In the genomic region with DNA sequence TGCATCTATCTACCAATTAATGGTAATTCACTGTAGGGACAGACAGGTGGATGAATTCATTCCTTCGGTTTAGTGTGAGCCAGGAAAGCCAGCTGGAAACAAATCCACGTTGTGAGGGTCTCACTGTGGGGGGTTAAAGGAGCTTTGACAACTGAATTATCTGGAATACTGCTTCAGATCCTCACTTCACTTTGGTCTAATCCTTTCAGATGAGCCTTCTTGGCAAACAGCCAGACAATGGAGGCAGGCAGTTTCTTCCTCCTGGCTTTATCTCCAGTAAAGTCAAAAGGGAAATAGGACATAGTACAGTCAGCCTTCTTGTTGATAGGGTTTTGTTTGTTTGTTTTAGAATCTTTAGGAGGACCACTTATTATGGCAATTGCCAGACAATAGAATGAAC, we compare ENCODE assay signal across 14 mouse cellular contexts. TPM values are rescaled to one million over a fixed set of nuclear protein-coding genes. Genes with fewer than 3 reads are reported as not detected.
DNase-seq lines count a peak whose midpoint lies in the region; ATAC-seq and TF ChIP-seq lines count a peak whose summit lies in the region.
"Had no signal": no experiment of that assay in that cellular context is flagged by ENCODE, and none has a peak within 500 bp of the region (broad histone marks: within the 10 kb centered on the region; RNA-seq: fewer than 3 reads in every experiment).

No protein-coding gene starts in this region.

- no peaks in the 10 kb centered on the region for H3K36me3 ChIP-seq in kidney, postnatal 0 days (ENCODE audit: insufficient read depth, low read length)
- no peaks in the 10 kb centered on the region for H3K36me3 ChIP-seq in kidney, embryonic 14.5 days (ENCODE audit: control insufficient read depth, insufficient read depth, low read length)
- H3K36me3 ChIP-seq in midbrain, postnatal 0 days (ENCODE audit: insufficient read depth, low read length), result no peaks in the 10 kb centered on the region
- no peaks in the 10 kb centered on the region for H3K36me3 ChIP-seq in midbrain, embryonic 16.5 days (ENCODE audit: control insufficient read depth, insufficient read depth, low read length)
- H3K36me3 ChIP-seq: liver, embryonic 15.5 days had no signal

- H3K27me3 ChIP-seq in kidney, postnatal 0 days (ENCODE audit: insufficient read depth, low read length), result no peaks in the 10 kb centered on the region
- no peaks in the 10 kb centered on the region for H3K27me3 ChIP-seq in kidney, embryonic 14.5 days (ENCODE audit: control insufficient read depth, insufficient read depth, low read length)
- no peaks in the 10 kb centered on the region for H3K27me3 ChIP-seq in midbrain, postnatal 0 days (ENCODE audit: insufficient read depth, low read length)
- no peaks in the 10 kb centered on the region for H3K27me3 ChIP-seq in midbrain, embryonic 16.5 days (ENCODE audit: control insufficient read depth, insufficient read depth, low read depth, low read length)
- H3K27me3 ChIP-seq: liver, embryonic 15.5 days; megakaryocyte, embryonic 14.5 days had no signal

- ATAC-seq in kidney, postnatal 0 days (replicated peaks; ENCODE audit: low FRiP score, low read depth), result no peak
- no peak for ATAC-seq in kidney, embryonic 14.5 days (ENCODE audit: low FRiP score, low TSS enrichment)
- no peak for ATAC-seq in midbrain, postnatal 0 days (ENCODE audit: low FRiP score)
- ATAC-seq in midbrain, embryonic 16.5 days, result no peak

- H3K4me3 ChIP-seq in kidney, postnatal 0 days (replicated peaks; ENCODE audit: low read depth, low read length), result no peak overlapping the region
- no peak overlapping the region for H3K4me3 ChIP-seq in kidney, embryonic 14.5 days (ENCODE audit: low read length)
- no peak overlapping the region for H3K4me3 ChIP-seq in midbrain, postnatal 0 days (ENCODE audit: low read depth, low read length)
- no peak overlapping the region for H3K4me3 ChIP-seq in midbrain, embryonic 16.5 days (ENCODE audit: low read depth, low read length)
- H3K4me3 ChIP-seq: liver, embryonic 15.5 days; megakaryocyte, embryonic 14.5 days had no signal

- no peak overlapping the region for H3K9ac ChIP-seq in kidney, postnatal 0 days (ENCODE audit: low read depth, low read length)
- no peak overlapping the region for H3K9ac ChIP-seq in kidney, embryonic 14.5 days (ENCODE audit: low read depth, low read length)
- no peak overlapping the region for H3K9ac ChIP-seq in midbrain, postnatal 0 days (replicated peaks; ENCODE audit: low read length, poor library complexity, severe bottlenecking)
- H3K9ac ChIP-seq in midbrain, embryonic 16.5 days (ENCODE audit: low read depth, low read length), result no peak overlapping the region
- H3K9ac ChIP-seq: liver, embryonic 15.5 days had no signal

- no peaks in the 10 kb centered on the region for H3K9me3 ChIP-seq in kidney, postnatal 0 days (replicated peaks; ENCODE audit: low read length)
- H3K9me3 ChIP-seq in kidney, embryonic 14.5 days (ENCODE audit: control insufficient read depth, low read length), result no peaks in the 10 kb centered on the region
- H3K9me3 ChIP-seq in midbrain, postnatal 0 days (ENCODE audit: low read length), result no peaks in the 10 kb centered on the region
- no peaks in the 10 kb centered on the region for H3K9me3 ChIP-seq in midbrain, embryonic 16.5 days (replicated peaks; ENCODE audit: control insufficient read depth, low read length, poor library complexity, severe bottlenecking)
- H3K9me3 ChIP-seq: liver, embryonic 15.5 days had no signal

- intact Hi-C loops in gastrocnemius, postnatal 36 days (cut with DNase I), result no loop called here

- no peak overlapping the region for H3K27ac ChIP-seq in kidney, postnatal 0 days
- H3K27ac ChIP-seq in kidney, embryonic 14.5 days (ENCODE audit: low read depth, low read length), result no peak overlapping the region
- H3K27ac ChIP-seq in midbrain, postnatal 0 days (ENCODE audit: low read depth, low read length), result no peak overlapping the region
- no peak overlapping the region for H3K27ac ChIP-seq in midbrain, embryonic 16.5 days (ENCODE audit: low read length)
- H3K27ac ChIP-seq: liver, embryonic 15.5 days had no signal

- no peak for TF ChIP-seq CTCF in kidney, postnatal 0 days (IDR thresholded peaks at IDR 0.05; ENCODE audit: low read depth)
- no peak for TF ChIP-seq CTCF in midbrain, postnatal 0 days (IDR thresholded peaks at IDR 0.05)

- DNase-seq in cerebellum, postnatal 10 days, result peak; percentile 73 to 75
- no peak for DNase-seq in cerebellum, adult 11 months
- peak; percentile 11 for DNase-seq in kidney, postnatal 0 days (ENCODE audit: low spot score)
- peak; percentile 59 for DNase-seq in midbrain, postnatal 0 days (ENCODE audit: low spot score)
- peak; percentile 87 for DNase-seq in retina, postnatal 1 day
- DNase-seq in gastrocnemius, postnatal 36 days, result no peak
- DNase-seq: gastrocnemius, postnatal 25 days; layer of hippocampus, adult 9-11 months; right cerebral cortex, adult 18-20 months; thymus, adult 2 months had no signal

- 26% methylated on average over 2 of the region's 2 CpGs for WGBS in kidney, postnatal 0 days
- 34% methylated on average over 2 of the region's 2 CpGs for WGBS in kidney, embryonic 14.5 days
- 3% methylated on average over 2 of the region's 2 CpGs for WGBS in midbrain, postnatal 0 days
- 2% methylated on average over 2 of the region's 2 CpGs for WGBS in midbrain, embryonic 16.5 days

- no peaks in the 10 kb centered on the region for H3K4me1 ChIP-seq in kidney, postnatal 0 days (replicated peaks; ENCODE audit: insufficient read depth, low read length)
- 0 out of 2 replicates have a peak, but pooled peaks cover 3% of the 10 kb centered on the region for H3K4me1 ChIP-seq in kidney, embryonic 14.5 days (ENCODE audit: control insufficient read depth, insufficient read depth, low read length)
- no peaks in the 10 kb centered on the region for H3K4me1 ChIP-seq in midbrain, postnatal 0 days (ENCODE audit: insufficient read depth, low read length)
- H3K4me1 ChIP-seq in midbrain, embryonic 16.5 days (ENCODE audit: control insufficient read depth, insufficient read depth, low read length), result 0 out of 2 replicates have a peak, but pooled peaks cover 4% of the 10 kb centered on the region
- H3K4me1 ChIP-seq: liver, embryonic 15.5 days had no signal

- no peak overlapping the region for H3K4me2 ChIP-seq in kidney, postnatal 0 days (ENCODE audit: low read length)
- H3K4me2 ChIP-seq in kidney, embryonic 14.5 days (replicated peaks; ENCODE audit: low read depth, low read length), result no peak overlapping the region
- H3K4me2 ChIP-seq in midbrain, postnatal 0 days (ENCODE audit: low read depth, low read length, poor library complexity, severe bottlenecking), result no peak overlapping the region
- H3K4me2 ChIP-seq in midbrain, embryonic 16.5 days (ENCODE audit: low read length), result no peak overlapping the region
- H3K4me2 ChIP-seq: liver, embryonic 15.5 days had no signal

RNA-seq across cellular contexts. Expression of a gene that starts 16.3 kb away (rescaled TPM):
- polyA plus RNA-seq in kidney, postnatal 0 days (2015; fragmentation: Nextera tagmentation; extraction: Ambion mirVana), result 7.0 and 7.9 TPM in 2 replicates
- 9.2 and 16.3 TPM in 2 replicates for polyA plus RNA-seq in kidney, embryonic 14.5 days (2014; fragmentation: Nextera tagmentation; extraction: Ambion mirVana)
- 33.2 and 37.0 TPM in 2 replicates for total RNA-seq in midbrain, postnatal 0 days (2014; rRNA removed)
- 8.8 and 13.0 TPM in 2 replicates for polyA plus RNA-seq in midbrain, postnatal 0 days (2015; fragmentation: Nextera tagmentation; extraction: Ambion mirVana)
- 8.8 and 9.9 TPM in 2 replicates for polyA plus RNA-seq in midbrain, embryonic 16.5 days (2015; fragmentation: Nextera tagmentation; extraction: Ambion mirVana)
- total RNA-seq in gastrocnemius, postnatal 36 days (2021), result 10 to 100 TPM; 34.3 to 35.2 TPM

RNA-seq across cellular contexts. Expression of a gene that starts 45.8 kb away (rescaled TPM):
- polyA plus RNA-seq in kidney, postnatal 0 days (2015; fragmentation: Nextera tagmentation; extraction: Ambion mirVana), result 89.4 and 92.5 TPM in 2 replicates
- 104 and 130 TPM in 2 replicates for polyA plus RNA-seq in kidney, embryonic 14.5 days (2014; fragmentation: Nextera tagmentation; extraction: Ambion mirVana)
- 64.3 and 67.0 TPM in 2 replicates for total RNA-seq in midbrain, postnatal 0 days (2014; rRNA removed)
- polyA plus RNA-seq in midbrain, postnatal 0 days (2015; fragmentation: Nextera tagmentation; extraction: Ambion mirVana), result 46.1 and 46.7 TPM in 2 replicates
- 58.1 and 60.9 TPM in 2 replicates for polyA plus RNA-seq in midbrain, embryonic 16.5 days (2015; fragmentation: Nextera tagmentation; extraction: Ambion mirVana)
- total RNA-seq in gastrocnemius, postnatal 36 days (2021), result 10 to 100 TPM; 47.8 to 48.3 TPM

RNA-seq across cellular contexts. Expression of a gene that starts 46.9 kb away (rescaled TPM):
- 54.7 and 55.2 TPM in 2 replicates for polyA plus RNA-seq in kidney, postnatal 0 days (2015; fragmentation: Nextera tagmentation; extraction: Ambion mirVana)
- 50.5 and 51.1 TPM in 2 replicates for polyA plus RNA-seq in kidney, embryonic 14.5 days (2014; fragmentation: Nextera tagmentation; extraction: Ambion mirVana)
- total RNA-seq in midbrain, postnatal 0 days (2014; rRNA removed), result 18.2 and 29.5 TPM in 2 replicates
- polyA plus RNA-seq in midbrain, postnatal 0 days (2015; fragmentation: Nextera tagmentation; extraction: Ambion mirVana), result 21.6 and 21.9 TPM in 2 replicates
- 14.2 and 17.3 TPM in 2 replicates for polyA plus RNA-seq in midbrain, embryonic 16.5 days (2015; fragmentation: Nextera tagmentation; extraction: Ambion mirVana)
- total RNA-seq in gastrocnemius, postnatal 36 days (2021), result 100 to 1,000 TPM in 1 of 2 experiments, 10 to 100 TPM in 1; 88.8 to 105 TPM

Comparison
In these comparisons a context has a peak if more than half of its experiments do, and no peak if none do; other contexts are left out.
1. DNase-seq: peak in cerebellum, postnatal 10 days (2 of 2), kidney, postnatal 0 days (single experiment), midbrain, postnatal 0 days (single experiment) and retina, postnatal 1 day (single experiment); none in cerebellum, adult 11 months (single experiment) and gastrocnemius, postnatal 36 days (0 of 2).